Mouse (Mus musculus) small intestine, adult 2 months (tissue): ENCODE measurements at regions not wholly inside any gene's neighbourhood (a gene's known extent, or its start where the extent isn't known, plus 50 kb on each side); places are given as distances from the start of the nearest gene placed in this dataset.

Experiments
- CTCF ChIP-seq: fragments of 200-500 bp; IDR thresholded peaks from 2 replicates; pipeline ENCODE4 v1.5.1; 2012; ENCODE audit warnings: low read depth, mild to moderate bottlenecking, control low read depth, inconsistent platforms, low read length, moderate library complexity, mixed read lengths; ENCODE audit not compliant: insufficient replicate concordance, insufficient read length; ENCODE audit errors: extremely low read depth
- POLR2A ChIP-seq: fragments of 200-500 bp; IDR thresholded peaks from 2 replicates; pipeline ENCODE4 v1.6.1; 2012; ENCODE audit warnings: low read depth, mild to moderate bottlenecking, control low read depth, inconsistent platforms, low read length, moderate library complexity

DNA sequence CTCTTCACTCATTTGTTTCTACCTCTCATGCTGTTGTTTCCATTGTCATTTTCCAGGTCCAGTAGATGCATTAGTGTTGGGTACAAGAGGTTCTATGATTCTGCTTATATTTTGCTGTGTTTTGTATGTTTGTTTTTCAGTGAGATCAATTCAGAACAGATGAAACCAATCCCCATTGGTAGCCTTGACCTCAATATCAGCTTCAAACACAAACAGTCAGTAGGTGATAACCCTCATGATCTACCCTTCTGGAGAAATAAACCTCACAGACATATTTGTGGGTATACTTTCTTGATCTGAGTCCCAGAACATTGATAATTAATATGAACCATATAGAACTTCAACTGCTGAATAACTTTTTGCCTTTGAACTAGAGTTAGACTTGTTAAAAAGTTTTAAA is 969.3 kb upstream of the Lrrc6 start:
- TF ChIP-seq CTCF = no peak
- TF ChIP-seq POLR2A = no peak
